Mouse (Mus musculus): ENCODE measurements around the gene Zdhhc17. TPM values are rescaled to one million over a fixed set of nuclear protein-coding genes. Genes with fewer than 3 reads are reported as not detected.
A peak's percentile ranks its signal among the peaks of the same experiment; 100 is the strongest.

Zdhhc17 gene
- polyA plus RNA-seq, 1 experiment from 2014 or later, result 45.2 TPM

DNA sequence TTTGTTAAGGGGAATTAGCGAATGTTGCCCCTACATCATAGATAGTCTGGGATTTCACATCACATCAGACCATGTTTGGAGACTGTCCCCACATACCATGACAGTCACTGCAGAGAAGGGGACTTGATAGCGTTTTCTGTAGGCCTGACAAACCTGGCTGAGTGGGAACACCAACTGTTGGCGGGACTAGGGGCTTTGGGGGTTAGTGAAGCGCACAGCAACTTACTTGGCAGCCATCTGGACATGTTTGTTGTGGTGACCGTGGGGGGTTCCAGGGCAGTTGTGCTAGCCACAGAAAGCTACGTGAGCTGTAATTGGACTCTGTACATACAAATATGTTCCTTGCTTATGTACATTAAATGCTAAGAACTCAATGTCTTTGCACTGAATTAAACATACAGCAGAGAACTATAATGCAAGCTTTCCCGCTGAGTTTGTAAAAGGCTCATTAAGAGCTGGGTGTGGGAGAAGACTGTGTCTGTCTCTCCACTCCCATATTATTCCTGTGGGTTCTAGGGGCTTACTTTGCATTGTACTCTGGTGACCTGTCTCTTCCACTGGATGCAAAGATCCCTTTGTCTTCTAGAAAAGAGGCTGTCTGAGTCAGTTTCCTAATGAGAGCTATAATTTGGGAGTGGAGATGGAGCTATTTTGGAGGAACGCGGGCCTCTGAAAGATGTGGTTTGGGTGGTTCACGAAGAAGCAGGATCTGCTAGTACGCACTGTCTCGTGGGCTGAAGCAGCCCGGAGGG is 78.6 kb downstream of the Zdhhc17 start:
- Histone ChIP-seq H3K36me3 (replicated peaks) (peaks cover 4% of the 10 kb centered on the region; the same call in 1 of the 2 replicates), H3K9ac (0 out of 2 replicates have a peak overlapping the region, but pooled peaks have one; percentile 25), H3K4me2 (peak overlapping the region; percentile 46), H3K27ac (peak overlapping the region; percentile 85), H3K4me3 (replicated peaks) (peak overlapping the region; percentile 18; the same call in 1 of the 2 replicates), H3K9me3 (no peaks in the 10 kb centered on the region), H3K27me3 (no peaks in the 10 kb centered on the region), H3K4me1 (peaks cover 36% of the 10 kb centered on the region)
- ATAC-seq (ENCODE audit: low FRiP score), result peak; percentile 40
- 25% methylated on average over 13 of the region's 13 CpGs for WGBS

DNA sequence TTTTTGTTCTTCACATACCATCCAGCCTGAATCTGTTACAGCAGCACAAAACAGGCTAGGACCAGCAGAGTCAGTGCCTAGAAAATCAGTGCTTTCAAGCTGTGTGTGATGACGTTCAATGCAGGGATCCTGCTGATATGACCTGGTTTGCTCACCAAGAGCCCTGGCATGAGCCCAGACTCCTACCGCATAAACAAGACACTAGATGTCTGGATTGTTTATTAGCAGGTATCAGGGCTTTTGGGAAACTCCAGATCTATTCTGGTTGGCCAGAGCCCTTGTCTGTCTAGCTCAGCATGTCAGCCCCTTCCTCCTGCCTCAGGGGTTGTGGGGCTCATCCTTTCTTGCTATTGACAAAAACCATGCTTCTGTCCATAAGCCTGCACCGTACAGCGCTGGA is 80.2 kb downstream of the Zdhhc17 start:
- no peak overlapping the region for H3K27ac ChIP-seq
- no peak for ATAC-seq (ENCODE audit: low FRiP score)
- no peaks in the 10 kb centered on the region for H3K27me3 ChIP-seq
- no peak overlapping the region for H3K4me3 ChIP-seq (replicated peaks)
- no peak overlapping the region for H3K9ac ChIP-seq
- WGBS, result 69% methylated on average over 4 of the region's 4 CpGs
- no peaks in the 10 kb centered on the region for H3K9me3 ChIP-seq
- H3K4me1 ChIP-seq, result peaks cover 43% of the 10 kb centered on the region
- H3K4me2 ChIP-seq, result no peak overlapping the region
- no peaks in the 10 kb centered on the region for H3K36me3 ChIP-seq (replicated peaks)

DNA sequence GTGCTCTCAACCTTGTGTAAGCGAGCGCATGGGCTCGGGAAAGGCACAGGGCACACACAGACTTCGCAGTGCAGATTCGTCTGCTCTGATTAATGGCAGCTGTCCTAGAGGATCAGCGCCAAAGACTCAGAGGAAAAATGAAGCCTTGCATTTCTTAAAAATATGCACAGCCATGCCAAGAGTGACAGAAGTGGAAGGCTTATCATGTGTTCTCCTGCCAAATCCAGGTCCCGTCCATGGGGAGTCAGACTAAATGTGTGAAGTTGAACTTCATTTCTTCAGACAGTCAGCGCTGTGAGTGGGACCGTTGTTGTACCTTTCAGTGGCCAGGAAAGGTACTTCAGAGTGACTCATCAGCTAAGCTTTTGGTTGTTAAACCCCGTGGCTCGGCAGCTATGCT is 82.4 kb downstream of the Zdhhc17 start:
- Histone ChIP-seq H3K4me3 (replicated peaks) (no peak overlapping the region), H3K27ac (no peak overlapping the region), H3K36me3 (replicated peaks) (no peaks in the 10 kb centered on the region), H3K4me1 (peaks cover 43% of the 10 kb centered on the region), H3K4me2 (no peak overlapping the region), H3K27me3 (no peaks in the 10 kb centered on the region), H3K9me3 (no peaks in the 10 kb centered on the region), H3K9ac (no peak overlapping the region)
- ATAC-seq (ENCODE audit: low FRiP score), result no peak
- 76% methylated on average over 11 of the region's 11 CpGs for WGBS

DNA sequence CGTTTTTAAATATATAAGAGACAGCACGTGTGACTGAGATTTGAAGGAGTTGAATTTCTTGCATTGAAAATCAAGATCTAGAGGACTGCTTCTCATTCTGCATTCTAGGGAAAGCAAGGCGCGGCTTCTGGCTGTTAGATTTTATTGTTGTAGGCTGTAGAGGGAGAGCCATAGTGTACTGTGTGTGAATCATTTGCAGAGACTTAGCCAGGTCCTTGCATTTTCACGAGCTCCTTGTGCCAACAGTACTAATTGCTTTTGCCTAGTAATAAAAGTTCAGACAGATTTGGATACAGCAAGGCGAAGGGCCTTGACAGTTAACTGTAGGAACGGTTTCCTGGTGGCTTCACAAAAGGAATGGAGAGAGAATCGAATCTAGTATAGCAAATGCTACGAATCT is 87.3 kb downstream of the Zdhhc17 start:
- WGBS, result 86% methylated on average over 9 of the region's 9 CpGs
- H3K4me2 ChIP-seq, result 0 out of 2 replicates have a peak overlapping the region, but pooled peaks have one; percentile 1
- peaks cover 43% of the 10 kb centered on the region for H3K4me1 ChIP-seq
- no peak overlapping the region for H3K9ac ChIP-seq
- no peak overlapping the region for H3K27ac ChIP-seq
- no peaks in the 10 kb centered on the region for H3K36me3 ChIP-seq (replicated peaks)
- ATAC-seq (ENCODE audit: low FRiP score), result no peak
- no peak overlapping the region for H3K4me3 ChIP-seq (replicated peaks)
- H3K27me3 ChIP-seq, result no peaks in the 10 kb centered on the region
- H3K9me3 ChIP-seq, result no peaks in the 10 kb centered on the region

DNA sequence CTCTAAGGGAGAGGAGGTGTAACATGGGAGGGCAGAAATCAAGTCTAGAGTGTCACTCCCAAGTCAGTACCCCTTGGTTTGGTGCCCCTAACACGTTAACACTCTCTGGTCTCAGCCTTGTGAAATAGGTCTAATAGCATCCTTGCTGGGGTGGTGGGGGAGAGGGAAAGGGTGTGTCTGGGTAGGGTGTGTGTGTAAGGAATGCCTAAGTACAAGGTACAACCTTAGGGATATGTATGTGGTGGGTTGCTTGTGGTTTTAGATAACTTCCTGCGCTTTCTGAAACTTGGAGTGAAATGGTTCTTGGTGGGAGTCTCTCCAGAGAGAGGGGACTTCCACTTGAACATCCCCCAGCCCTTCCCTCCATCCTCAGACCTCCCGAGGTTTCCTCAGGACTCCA is 88.0 kb downstream of the Zdhhc17 start:
- no peak overlapping the region for H3K27ac ChIP-seq
- 68% methylated on average over 3 of the region's 3 CpGs for WGBS
- H3K36me3 ChIP-seq (replicated peaks), result no peaks in the 10 kb centered on the region
- H3K9me3 ChIP-seq, result no peaks in the 10 kb centered on the region
- peak overlapping the region; percentile 89 for H3K4me2 ChIP-seq
- no peak overlapping the region for H3K9ac ChIP-seq
- H3K4me1 ChIP-seq, result peaks cover 42% of the 10 kb centered on the region
- no peak for ATAC-seq (ENCODE audit: low FRiP score)
- H3K4me3 ChIP-seq (replicated peaks), result peak overlapping the region; percentile 1; the same call in 1 of the 2 replicates
- no peaks in the 10 kb centered on the region for H3K27me3 ChIP-seq

DNA sequence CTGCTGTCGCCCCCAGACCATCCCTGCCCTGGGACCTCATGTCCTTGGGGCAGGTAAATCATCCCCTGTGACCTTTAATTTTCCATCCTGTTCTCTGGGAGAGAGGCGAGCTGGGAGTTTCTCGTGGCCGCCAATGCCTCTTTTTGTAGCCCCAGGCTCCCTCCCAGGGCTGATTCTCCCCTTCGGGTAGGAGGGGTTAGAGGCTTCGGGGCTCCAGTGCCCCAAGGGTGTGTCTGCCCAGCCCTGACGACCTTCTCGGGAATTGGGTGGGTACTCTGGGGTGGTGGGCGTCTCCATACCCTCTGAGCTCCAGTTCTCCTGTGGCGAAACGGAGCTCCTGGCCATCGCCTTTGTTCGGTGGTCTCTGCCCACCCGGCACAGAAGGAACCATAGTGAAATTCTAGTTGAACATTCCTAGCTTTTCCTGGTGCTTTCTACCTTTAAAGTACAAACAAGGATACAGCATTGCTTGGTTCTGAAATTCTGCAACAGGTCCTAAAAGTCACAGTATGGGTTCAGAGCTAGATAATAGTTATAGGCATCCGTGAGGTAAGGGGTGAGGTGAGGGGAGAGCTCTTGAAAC is 89.5 kb downstream of the Zdhhc17 start:
- Histone ChIP-seq H3K9me3 (no peaks in the 10 kb centered on the region), H3K4me2 (peak overlapping the region; percentile 89), H3K27ac (peak overlapping the region; percentile 84), H3K4me1 (peaks cover 31% of the 10 kb centered on the region), H3K9ac (peak overlapping the region; percentile 78), H3K27me3 (no peaks in the 10 kb centered on the region), H3K36me3 (replicated peaks) (no peaks in the 10 kb centered on the region), H3K4me3 (replicated peaks) (peak overlapping the region; percentile 66)
- WGBS, result 1% methylated on average over 15 of the region's 15 CpGs
- peak; percentile 62 for ATAC-seq (ENCODE audit: low FRiP score)

DNA sequence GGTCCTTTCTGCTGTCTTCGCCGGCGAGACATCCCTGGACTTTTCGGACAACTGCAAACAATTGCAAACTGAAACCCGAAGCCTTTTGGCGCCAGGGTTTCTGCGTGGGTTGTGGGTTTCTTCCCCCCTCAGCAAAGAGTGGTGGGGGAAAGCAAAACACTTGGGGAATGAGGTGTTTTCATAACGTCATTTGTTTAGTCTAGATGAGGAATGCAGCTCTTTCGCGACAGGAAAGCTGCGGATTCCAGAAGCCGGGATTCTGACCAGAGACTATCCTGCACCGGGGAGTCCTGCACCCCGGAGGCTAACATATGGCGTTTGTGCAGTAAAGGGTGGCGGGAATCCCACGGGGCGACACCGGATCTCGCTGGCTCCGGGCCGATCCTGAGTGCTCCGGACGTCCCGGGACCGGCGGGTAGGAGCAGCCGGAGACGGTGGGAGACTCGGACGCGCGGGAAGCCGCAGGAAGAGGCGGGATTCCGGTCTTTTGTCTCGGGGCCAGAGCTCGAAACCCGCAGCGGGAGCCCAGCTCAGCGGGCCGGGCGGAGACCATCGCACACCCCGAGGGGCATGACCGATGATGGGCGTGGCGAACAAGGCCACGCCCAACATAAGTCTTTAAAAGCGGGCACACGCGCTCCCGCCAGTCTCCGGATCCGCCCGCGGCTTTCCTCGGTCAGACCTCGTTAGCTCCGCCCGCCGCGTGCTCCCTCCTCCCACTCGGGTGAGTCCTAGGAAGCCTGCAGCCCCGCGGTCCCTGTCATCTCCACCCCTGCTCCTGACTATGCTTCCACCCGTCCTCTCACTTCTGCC is 90.2 kb downstream of the Zdhhc17 start, which contains the start of gene Csrp2:
TSS of gene Csrp2 (plus strand) at position 259 of the 813 bp plus-strand sequence.
- peak within 1 kb of the TSS; percentile 78 for H3K9ac ChIP-seq
- H3K36me3 ChIP-seq (replicated peaks), result no peaks in the 10 kb centered on the region
- H3K4me3 ChIP-seq (replicated peaks), result peak within 1 kb of the TSS; percentile 66
- no peaks in the 10 kb centered on the region for H3K27me3 ChIP-seq
- peak within 1 kb of the TSS; percentile 89 for H3K4me2 ChIP-seq
- no peaks in the 10 kb centered on the region for H3K9me3 ChIP-seq
- under 1% methylated on average over 67 of the region's 67 CpGs for WGBS
- ATAC-seq (ENCODE audit: low FRiP score), result peak; percentile 94
- H3K4me1 ChIP-seq, result peaks cover 31% of the 10 kb centered on the region
- H3K27ac ChIP-seq, result peak within 1 kb of the TSS; percentile 84

DNA sequence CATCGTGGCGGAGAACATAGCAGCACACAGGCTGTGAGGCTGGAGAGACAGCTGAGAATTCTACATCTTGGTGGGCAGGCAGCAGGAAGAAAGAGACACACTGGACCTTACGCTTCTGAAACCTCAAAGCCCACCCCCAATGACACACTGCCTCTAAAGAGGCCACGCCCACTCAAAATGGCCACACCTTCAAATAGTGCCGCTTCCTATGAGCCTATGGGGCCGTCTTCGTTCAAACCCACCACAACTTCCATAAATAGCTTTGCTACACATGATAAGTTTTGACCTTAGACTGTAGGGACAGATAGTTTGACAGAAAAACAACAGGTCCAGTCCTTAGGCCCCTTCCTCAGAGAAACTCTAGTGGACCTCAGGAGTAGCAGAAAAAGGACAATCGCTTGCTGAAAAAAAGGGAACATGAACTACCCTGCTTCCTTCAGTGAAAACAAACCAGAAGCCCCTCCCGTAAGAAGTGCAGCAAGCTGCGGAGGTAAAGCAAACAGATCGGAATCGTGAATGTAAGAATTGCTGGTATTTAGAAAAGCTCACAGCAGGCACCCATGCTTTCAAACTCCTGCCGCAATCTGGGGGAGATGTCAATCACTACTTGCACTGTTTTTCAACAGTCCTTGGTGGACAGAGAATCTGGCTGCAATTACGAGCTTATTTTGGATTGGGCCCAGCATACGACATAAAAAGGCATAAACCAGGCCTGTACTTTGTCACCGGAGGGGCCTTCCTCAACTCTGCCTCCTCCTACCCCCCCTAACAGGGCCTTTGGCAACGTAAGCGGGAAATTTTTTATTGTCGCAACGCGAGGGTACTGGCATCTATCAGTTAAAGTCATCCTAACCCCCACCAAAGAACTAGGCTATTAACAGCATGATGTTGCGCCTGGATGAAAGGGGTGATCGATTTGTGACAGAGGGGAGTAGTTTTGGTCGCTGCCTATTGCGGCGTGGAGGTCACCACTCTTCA is 91.2 kb downstream of the Zdhhc17 start:
- peak overlapping the region; percentile 78; the same call in 1 of the 2 replicates for H3K9ac ChIP-seq
- no peaks in the 10 kb centered on the region for H3K27me3 ChIP-seq
- H3K4me2 ChIP-seq, result peak overlapping the region; percentile 89
- 0 out of 2 replicates have a peak, but pooled peaks have one; percentile 7 for ATAC-seq (ENCODE audit: low FRiP score)
- no peaks in the 10 kb centered on the region for H3K9me3 ChIP-seq
- H3K4me1 ChIP-seq, result peaks cover 31% of the 10 kb centered on the region
- H3K27ac ChIP-seq, result peak overlapping the region; percentile 84
- 17% methylated on average over 26 of the region's 26 CpGs for WGBS
- H3K36me3 ChIP-seq (replicated peaks), result no peaks in the 10 kb centered on the region
- H3K4me3 ChIP-seq (replicated peaks), result peak overlapping the region; percentile 66

DNA sequence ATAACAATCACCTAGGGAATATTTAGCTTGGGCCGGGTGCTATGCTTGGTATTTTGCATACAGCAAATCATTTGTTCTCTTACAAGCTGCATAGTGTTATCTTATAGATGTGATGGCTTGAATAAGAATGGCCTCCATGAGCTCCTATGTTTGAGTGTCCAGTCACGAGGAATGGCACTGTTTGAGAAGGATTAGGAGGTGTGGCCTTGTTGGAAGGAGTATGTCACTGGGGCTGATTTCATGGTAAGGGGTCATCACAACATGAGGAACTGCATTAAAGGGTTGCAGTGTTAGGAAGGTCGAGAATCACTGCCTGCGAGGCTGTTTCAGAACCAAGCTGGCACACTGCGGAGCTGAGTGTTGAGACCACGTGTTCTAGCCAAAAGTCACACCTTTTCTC is 92.4 kb downstream of the Zdhhc17 start:
- no peaks in the 10 kb centered on the region for H3K9me3 ChIP-seq
- H3K4me2 ChIP-seq, result no peak overlapping the region
- ATAC-seq (ENCODE audit: low FRiP score), result no peak
- no peaks in the 10 kb centered on the region for H3K36me3 ChIP-seq (replicated peaks)
- H3K9ac ChIP-seq, result no peak overlapping the region
- WGBS, result 96% methylated on average over 6 of the region's 6 CpGs
- peaks cover 31% of the 10 kb centered on the region for H3K4me1 ChIP-seq
- no peak overlapping the region for H3K27ac ChIP-seq
- no peak overlapping the region for H3K4me3 ChIP-seq (replicated peaks)
- no peaks in the 10 kb centered on the region for H3K27me3 ChIP-seq

DNA sequence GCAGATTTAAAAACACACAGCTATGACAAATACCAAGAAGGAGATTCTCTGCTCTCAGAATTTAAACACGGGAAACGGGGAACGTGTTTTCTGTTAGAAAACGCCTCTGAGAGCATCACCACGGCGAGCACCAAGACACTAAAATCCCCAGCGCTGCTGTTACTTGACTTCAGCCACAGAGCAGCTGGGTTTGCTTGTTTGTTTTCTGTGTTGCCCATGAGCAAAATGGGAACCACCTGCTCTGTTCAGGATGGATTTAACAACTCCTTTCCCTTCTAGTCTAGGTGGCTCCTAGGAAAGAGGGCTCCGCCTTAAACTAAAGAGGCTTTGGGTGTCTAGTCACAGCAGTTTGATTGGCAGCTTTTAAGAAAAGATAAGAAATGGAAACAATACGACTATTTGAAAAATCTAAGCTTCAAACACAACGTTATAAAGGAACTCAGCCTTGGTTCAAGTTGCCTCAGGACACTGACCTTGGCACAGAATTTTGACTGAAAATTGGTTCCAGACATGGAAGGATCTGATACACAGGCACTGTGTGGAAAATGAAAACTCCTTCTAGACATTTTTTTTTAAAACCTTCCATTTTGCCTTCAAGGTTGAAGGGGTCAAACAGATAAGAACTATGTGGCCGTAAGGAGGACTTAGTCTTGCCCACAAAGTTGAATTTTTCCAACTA is 93.1 kb downstream of the Zdhhc17 start:
- no peak overlapping the region for H3K4me2 ChIP-seq
- no peaks in the 10 kb centered on the region for H3K36me3 ChIP-seq (replicated peaks)
- WGBS, result 84% methylated on average over 11 of the region's 11 CpGs
- no peak overlapping the region for H3K9ac ChIP-seq
- H3K27me3 ChIP-seq, result no peaks in the 10 kb centered on the region
- peaks cover 24% of the 10 kb centered on the region for H3K4me1 ChIP-seq
- no peak overlapping the region for H3K4me3 ChIP-seq (replicated peaks)
- no peak overlapping the region for H3K27ac ChIP-seq
- no peak for ATAC-seq (ENCODE audit: low FRiP score)
- H3K9me3 ChIP-seq, result no peaks in the 10 kb centered on the region

DNA sequence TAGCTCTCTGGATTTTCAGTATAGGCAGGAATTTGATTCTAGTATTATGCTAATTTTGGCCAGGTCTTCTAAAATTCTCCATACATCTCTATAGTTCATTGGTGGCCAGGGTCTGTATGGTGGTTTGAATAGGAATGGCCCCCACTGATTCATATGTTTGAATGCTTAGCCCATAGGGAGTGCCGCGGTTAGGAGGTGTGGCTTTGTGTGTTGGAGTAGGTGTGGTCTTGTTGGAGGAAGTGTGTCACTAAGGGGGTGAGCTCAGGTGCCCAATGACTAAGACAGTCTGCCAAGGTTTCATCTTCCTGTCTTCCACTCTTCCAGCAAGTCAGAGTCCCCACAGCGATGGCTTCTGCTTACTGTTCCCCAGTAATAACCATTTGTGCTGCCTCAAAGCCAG is 106.1 kb downstream of the Zdhhc17 start:
- no peaks in the 10 kb centered on the region for H3K36me3 ChIP-seq (replicated peaks)
- H3K27me3 ChIP-seq, result no peaks in the 10 kb centered on the region
- H3K4me1 ChIP-seq, result no peaks in the 10 kb centered on the region
- H3K9me3 ChIP-seq, result no peaks in the 10 kb centered on the region
- no peak overlapping the region for H3K4me3 ChIP-seq (replicated peaks)
- no peak overlapping the region for H3K27ac ChIP-seq
- no peak for ATAC-seq (ENCODE audit: low FRiP score)
- 96% methylated on average over 3 of the region's 3 CpGs for WGBS
- H3K9ac ChIP-seq, result no peak overlapping the region
- H3K4me2 ChIP-seq, result no peak overlapping the region
